Mouse (Mus musculus) erythroblast, embryonic 14.5 days (primary cell): ENCODE data around the gene Rab23.

Source experiments
- GATA1 ChIP-seq: IDR thresholded peaks from 2 replicates; pipeline ENCODE4 v1.6.1; 2012; ENCODE audit warnings: low read length, inconsistent platforms, mixed read lengths
- TAL1 ChIP-seq: IDR thresholded peaks from 3 replicates; pipeline ENCODE4 v1.6.1; 2012; ENCODE audit warnings: low read length, inconsistent platforms, mixed read lengths

DNA sequence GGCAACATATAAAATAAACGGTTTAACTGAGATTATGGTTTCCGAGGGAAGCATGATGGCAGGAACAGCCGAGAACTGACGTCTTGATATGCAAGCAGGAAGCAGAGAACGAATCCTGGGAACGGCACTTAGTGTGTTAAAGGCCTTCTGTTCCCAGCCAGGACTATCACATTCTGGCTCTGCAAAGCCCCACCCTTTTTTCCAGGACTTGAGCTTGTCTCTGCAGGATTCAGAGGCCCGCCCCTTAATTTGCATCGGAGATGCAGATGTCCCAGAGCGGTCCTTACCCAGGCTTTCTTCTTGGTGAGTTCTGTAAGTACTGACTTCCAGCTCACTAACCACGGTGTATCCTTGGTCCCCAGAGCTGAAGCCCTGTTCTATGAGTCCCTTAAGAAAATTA is 4.9 kb upstream of the Rab23 start:
- no peak for TF ChIP-seq TAL1
- TF ChIP-seq GATA1, result no peak
